ENCODE assay signal across 7 mouse cellular contexts in genomic region chr3:129428750-129429149, GRCm38 (mm10).
"Had no signal": no experiment of that assay in that cellular context is flagged by ENCODE, and none has a peak within 500 bp of the region (broad histone marks: within the 10 kb centered on the region; RNA-seq: fewer than 3 reads in every experiment).

No protein-coding gene starts in this region.

- H3K27ac ChIP-seq: limb, embryonic 12.5 days; lung, embryonic 15.5 days; stomach, embryonic 15.5 days had no signal

- H3K4me3 ChIP-seq: limb, embryonic 12.5 days; lung, embryonic 15.5 days; stomach, embryonic 15.5 days had no signal

- H3K9me3 ChIP-seq: limb, embryonic 12.5 days; lung, embryonic 15.5 days; stomach, embryonic 15.5 days had no signal

- H3K36me3 ChIP-seq: limb, embryonic 12.5 days; lung, embryonic 15.5 days; stomach, embryonic 15.5 days had no signal

- DNase-seq: kidney, adult 18-20 months; kidney, postnatal 10 days; right cerebral cortex, postnatal 14 days; thymus, postnatal 36 days had no signal

- H3K4me1 ChIP-seq: limb, embryonic 12.5 days had no signal

- H3K4me2 ChIP-seq: limb, embryonic 12.5 days; lung, embryonic 15.5 days; stomach, embryonic 15.5 days had no signal

- H3K9ac ChIP-seq: limb, embryonic 12.5 days; lung, embryonic 15.5 days; stomach, embryonic 15.5 days had no signal

- H3K27me3 ChIP-seq: limb, embryonic 12.5 days; lung, embryonic 15.5 days; stomach, embryonic 15.5 days had no signal
